Mouse (Mus musculus) kidney, postnatal 0 days (tissue): ENCODE measurements around the gene Prrc2b. TPM values are rescaled to one million over a fixed set of nuclear protein-coding genes. Genes with fewer than 3 reads are reported as not detected.

Experiments used
- ATAC-seq: fragments of 200-750 bp; cut with Nextera tagmentation; replicated peaks from 2 replicates; pipeline ENCODE4 v1.8.0; 2017; ENCODE audit warnings: low read depth, moderate number of reproducible peaks, moderate TSS enrichment, moderate library complexity; ENCODE audit not compliant: low FRiP score
- DNase-seq: peaks from one replicate; pipeline ENCODE4 v3.0.0-alpha.2; 2016; ENCODE audit warnings: low spot score
- H3K27ac ChIP-seq: fragments of 300-500 bp; sonication (generic); 2 replicates; pipeline ENCODE4 v1.5.1; 2014; ENCODE audit warnings: mild to moderate bottlenecking
- H3K27me3 ChIP-seq: fragments of 300-500 bp; sonication (generic); 2 replicates; pipeline ENCODE4 v1.6.1; 2014; ENCODE audit warnings: low read length, mixed read lengths; ENCODE audit not compliant: insufficient read depth
- H3K36me3 ChIP-seq: fragments of 300-500 bp; sonication (generic); 2 replicates; pipeline ENCODE4 v1.6.1; 2014; ENCODE audit warnings: low read length, mixed read lengths; ENCODE audit not compliant: insufficient read depth
- H3K4me1 ChIP-seq: fragments of 300-500 bp; sonication (generic); replicated peaks from 2 replicates; pipeline ENCODE4 v1.6.1; 2014; ENCODE audit warnings: antibody characterized with exemption, low read length, mixed read lengths; ENCODE audit not compliant: insufficient read depth
- H3K4me2 ChIP-seq: fragments of 300-500 bp; sonication (generic); 2 replicates; pipeline ENCODE4 v1.6.1; 2014; ENCODE audit warnings: mild to moderate bottlenecking, low read length, moderate library complexity, mixed read lengths
- H3K4me3 ChIP-seq: fragments of 300-500 bp; sonication (generic); replicated peaks from 2 replicates; pipeline ENCODE4 v1.5.1; 2014; ENCODE audit warnings: low read depth, low read length
- H3K9ac ChIP-seq: fragments of 300-500 bp; sonication (generic); 2 replicates; pipeline ENCODE4 v1.6.1; 2014; ENCODE audit warnings: low read depth, low read length
- H3K9me3 ChIP-seq: fragments of 300-500 bp; sonication (generic); replicated peaks from 2 replicates; pipeline ENCODE4 v1.6.1; 2016; ENCODE audit warnings: low read length, inconsistent platforms, mixed read lengths
- CTCF ChIP-seq: IDR thresholded peaks from 2 replicates; pipeline ENCODE4 v1.5.1; 2016; ENCODE audit warnings: antibody characterized with exemption, low read depth, mild to moderate bottlenecking, moderate library complexity
- WGBS: fragments of 180-500 bp; shearing (Covaris S2); extraction: QIAGEN DNeasy Blood & Tissue Kit; methylation state at CpG from one replicate; pipeline ENCODE4 v1.1.7; 2014; 5-methylcytosine and 5-hydroxymethylcytosine counted together
- polyA plus RNA-seq: library from polyadenylated mRNA; unstranded; fragments of >200 nt; fragmentation: Nextera tagmentation; extraction: Ambion mirVana; gene quantifications from 2 replicates; pipeline ENCODE4 v1.2.1, GENCODE M21; 2015

Gene Prrc2b
- polyA plus RNA-seq, 1 experiment from 2014 or later = 31.4 TPM

DNA sequence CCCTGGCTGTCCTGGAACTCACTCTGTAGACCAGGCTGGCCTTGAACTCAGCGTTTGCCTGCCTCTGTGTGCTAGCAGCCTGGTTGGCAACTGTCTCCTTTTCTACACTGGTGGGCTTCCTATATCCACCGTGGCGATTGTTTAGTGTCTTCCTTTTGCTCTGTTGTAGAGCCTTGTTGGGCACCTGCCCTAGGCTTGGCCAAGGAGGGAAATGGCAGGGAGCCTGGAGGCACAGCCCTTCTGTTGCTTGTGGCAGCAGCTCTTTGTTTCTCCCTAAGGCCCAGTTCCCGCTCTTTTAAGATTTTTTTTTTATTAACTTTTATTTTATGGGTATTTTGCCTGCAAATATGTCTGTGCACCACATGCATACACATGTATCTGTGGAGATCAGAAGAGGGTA lies 49.2 kb downstream of the Prrc2b start:
- H3K9ac ChIP-seq = no peak overlapping the region
- no peak overlapping the region for H3K4me2 ChIP-seq
- no peak for ATAC-seq
- H3K36me3 ChIP-seq = peaks cover 95% of the 10 kb centered on the region
- no peaks in the 10 kb centered on the region for H3K27me3 ChIP-seq
- no peak overlapping the region for H3K27ac ChIP-seq
- H3K4me1 ChIP-seq = no peaks in the 10 kb centered on the region
- WGBS = 93% methylated on average over 4 of the region's 4 CpGs
- no peaks in the 10 kb centered on the region for H3K9me3 ChIP-seq
- no peak overlapping the region for H3K4me3 ChIP-seq
- no peak for DNase-seq
- TF ChIP-seq CTCF = no peak

DNA sequence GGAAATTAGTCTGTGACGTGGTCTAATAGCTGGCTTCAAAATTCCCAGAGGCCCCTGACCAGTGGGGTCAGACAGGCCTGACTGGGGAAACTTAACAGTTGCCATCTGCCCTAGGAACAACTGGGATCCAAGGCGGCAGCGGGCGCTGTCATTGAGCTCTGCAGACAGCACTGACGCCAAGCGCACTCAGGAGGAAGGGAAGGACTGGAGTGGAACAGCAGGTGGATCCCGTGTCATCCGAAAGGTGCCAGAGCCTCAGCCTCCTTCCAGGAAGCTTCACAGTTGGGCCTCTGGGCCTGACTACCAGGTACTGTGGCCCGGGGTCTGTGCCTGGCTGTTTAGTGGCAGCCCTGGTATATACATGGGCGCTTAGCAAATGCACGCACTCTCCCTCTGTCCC lies 49.8 kb downstream of the Prrc2b start:
- no peak for TF ChIP-seq CTCF
- DNase-seq (no peak), ATAC-seq (no peak)
- H3K4me3 ChIP-seq = no peak overlapping the region
- H3K27ac ChIP-seq = no peak overlapping the region
- peaks cover 95% of the 10 kb centered on the region for H3K36me3 ChIP-seq
- no peaks in the 10 kb centered on the region for H3K9me3 ChIP-seq
- 79% methylated on average over 11 of the region's 11 CpGs for WGBS
- H3K27me3 ChIP-seq = no peaks in the 10 kb centered on the region
- no peak overlapping the region for H3K9ac ChIP-seq
- no peaks in the 10 kb centered on the region for H3K4me1 ChIP-seq
- no peak overlapping the region for H3K4me2 ChIP-seq

DNA sequence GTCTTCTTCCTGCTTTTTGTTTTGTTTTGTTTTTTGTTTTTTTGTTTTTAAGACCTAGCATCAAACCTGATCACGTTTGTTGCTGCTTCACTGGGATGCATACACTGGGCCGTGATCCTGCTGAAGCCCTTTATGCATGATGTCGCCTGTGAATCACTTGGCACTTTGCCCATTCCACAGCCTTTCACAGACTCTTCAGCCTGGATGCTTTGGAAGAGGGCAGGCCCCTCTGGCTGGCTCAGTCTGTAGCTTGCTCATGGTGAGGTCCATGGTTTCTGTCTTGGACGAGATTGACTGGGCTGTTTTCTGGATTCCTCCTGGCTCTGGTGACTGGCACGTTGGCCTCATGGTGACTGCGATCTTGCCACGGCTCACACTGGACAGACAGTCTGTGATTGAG lies 50.6 kb downstream of the Prrc2b start:
- 71% methylated on average over 7 of the region's 7 CpGs for WGBS
- Histone ChIP-seq H3K4me2 (no peak overlapping the region), H3K4me1 (no peaks in the 10 kb centered on the region), H3K36me3 (peaks cover 95% of the 10 kb centered on the region), H3K27ac (no peak overlapping the region), H3K4me3 (no peak overlapping the region), H3K9ac (no peak overlapping the region), H3K27me3 (no peaks in the 10 kb centered on the region), H3K9me3 (no peaks in the 10 kb centered on the region)
- ATAC-seq (no peak), DNase-seq (no peak)
- TF ChIP-seq CTCF = no peak

DNA sequence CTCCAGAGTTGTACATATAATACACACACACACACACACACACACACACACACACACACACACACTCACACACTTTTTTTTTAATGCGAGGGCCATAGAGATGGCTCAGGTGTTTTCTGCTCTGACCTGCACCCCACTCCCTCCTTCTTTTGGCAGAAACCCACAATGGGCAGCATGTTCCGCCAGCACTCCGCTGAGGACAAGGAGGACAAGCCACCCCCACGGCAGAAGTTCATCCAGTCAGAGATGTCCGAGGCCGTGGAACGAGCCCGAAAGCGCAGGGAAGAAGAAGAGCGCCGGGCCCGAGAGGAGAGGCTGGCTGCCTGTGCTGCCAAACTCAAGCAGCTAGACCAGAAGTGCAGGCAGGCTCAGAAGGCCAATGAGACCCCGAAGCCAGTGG lies 53.0 kb downstream of the Prrc2b start:
- Histone ChIP-seq H3K9ac (no peak overlapping the region), H3K27ac (no peak overlapping the region), H3K36me3 (peaks cover 95% of the 10 kb centered on the region), H3K4me2 (no peak overlapping the region), H3K9me3 (no peaks in the 10 kb centered on the region), H3K4me3 (no peak overlapping the region), H3K4me1 (no peaks in the 10 kb centered on the region), H3K27me3 (no peaks in the 10 kb centered on the region)
- TF ChIP-seq CTCF = no peak
- 97% methylated on average over 13 of the region's 13 CpGs for WGBS
- ATAC-seq = no peak
- DNase-seq = no peak

DNA sequence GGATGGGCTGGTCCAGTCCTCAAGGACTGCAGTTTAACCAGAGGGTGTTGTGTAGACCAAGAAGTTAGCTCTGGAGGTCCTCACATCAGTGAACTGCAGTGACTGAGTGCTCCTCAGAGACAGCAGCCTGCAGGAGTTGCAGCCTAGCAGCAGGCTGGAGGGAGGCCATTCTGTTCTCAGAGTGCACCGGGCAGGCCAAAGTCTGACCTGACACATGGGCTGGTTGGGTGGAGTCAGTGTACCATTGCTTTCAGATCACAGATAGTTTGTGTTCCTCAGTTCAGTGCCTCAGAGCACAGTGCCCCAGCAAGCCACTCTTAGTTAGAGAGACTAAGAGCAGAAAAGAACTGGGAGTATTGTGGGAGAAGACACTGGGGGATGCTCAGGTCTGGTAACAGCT lies 56.8 kb downstream of the Prrc2b start:
- H3K4me2 ChIP-seq = no peak overlapping the region
- no peaks in the 10 kb centered on the region for H3K27me3 ChIP-seq
- H3K4me3 ChIP-seq = no peak overlapping the region
- no peak overlapping the region for H3K27ac ChIP-seq
- H3K9me3 ChIP-seq = no peaks in the 10 kb centered on the region
- H3K4me1 ChIP-seq = no peaks in the 10 kb centered on the region
- no peak for TF ChIP-seq CTCF
- WGBS = 83% methylated on average over 1 of the region's 1 CpGs
- ATAC-seq = peak; percentile 65; the same call in 1 of the 2 replicates
- no peak overlapping the region for H3K9ac ChIP-seq
- peaks cover 93% of the 10 kb centered on the region for H3K36me3 ChIP-seq
- no peak for DNase-seq

DNA sequence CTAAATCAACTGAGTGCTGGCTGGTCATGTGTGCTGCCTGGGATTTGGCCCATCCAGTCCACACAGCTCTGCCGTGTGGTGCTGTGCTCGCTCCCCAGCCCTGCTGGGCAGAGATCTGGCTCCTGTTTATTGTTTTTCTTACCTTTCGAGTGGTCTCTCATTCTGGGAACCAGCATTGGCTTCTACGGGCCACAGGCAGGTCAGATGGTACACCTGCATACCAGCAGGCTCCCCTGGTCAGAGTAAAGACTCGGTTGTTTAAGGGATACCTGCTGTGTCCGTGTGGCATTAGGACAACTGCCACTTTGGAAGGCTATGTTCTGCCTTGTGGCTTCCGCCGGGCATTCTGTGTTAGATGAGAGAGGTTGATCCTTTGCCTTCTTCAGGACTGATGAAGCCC lies 60.8 kb downstream of the Prrc2b start:
- ATAC-seq (no peak), DNase-seq (no peak)
- H3K4me2 ChIP-seq = no peak overlapping the region
- H3K9ac ChIP-seq = no peak overlapping the region
- no peaks in the 10 kb centered on the region for H3K9me3 ChIP-seq
- H3K27me3 ChIP-seq = no peaks in the 10 kb centered on the region
- no peak overlapping the region for H3K27ac ChIP-seq
- peaks cover 93% of the 10 kb centered on the region for H3K36me3 ChIP-seq
- no peaks in the 10 kb centered on the region for H3K4me1 ChIP-seq
- WGBS = 93% methylated on average over 8 of the region's 8 CpGs
- TF ChIP-seq CTCF = no peak
- no peak overlapping the region for H3K4me3 ChIP-seq

DNA sequence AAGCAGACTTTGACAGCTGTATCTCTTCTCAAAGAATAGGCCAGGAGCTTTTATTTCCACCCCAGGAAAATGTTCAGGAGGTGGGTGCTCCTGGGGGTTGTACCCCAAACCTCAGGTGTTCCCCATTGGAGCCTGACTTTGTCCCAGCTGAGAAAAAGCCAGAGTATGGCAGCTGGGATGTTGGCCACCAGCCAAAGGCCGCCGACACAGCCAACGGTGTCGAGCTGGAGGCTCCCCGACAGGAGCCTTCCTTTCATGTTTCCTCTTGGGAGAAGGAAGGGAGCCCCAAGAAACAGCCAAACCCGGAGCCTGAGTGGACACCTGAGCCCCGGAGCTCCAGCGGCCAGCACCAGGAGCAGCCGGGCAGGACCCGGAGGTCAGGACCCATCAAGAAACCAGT lies 62.1 kb downstream of the Prrc2b start:
- H3K36me3 ChIP-seq = peaks cover 94% of the 10 kb centered on the region
- WGBS = 68% methylated on average over 10 of the region's 10 CpGs
- no peaks in the 10 kb centered on the region for H3K9me3 ChIP-seq

More for the DNA sequence above, 62.1 kb downstream of the Prrc2b start:
- no peak for TF ChIP-seq CTCF
- no peak for DNase-seq
- Histone ChIP-seq H3K27ac (no peak overlapping the region), H3K4me2 (no peak overlapping the region), H3K27me3 (no peaks in the 10 kb centered on the region), H3K9ac (no peak overlapping the region), H3K4me1 (no peaks in the 10 kb centered on the region), H3K4me3 (no peak overlapping the region)
- ATAC-seq = no peak
